Mouse (Mus musculus): ENCODE results near the gene Smarcb1. TPM values are rescaled to one million over a fixed set of nuclear protein-coding genes. Genes with fewer than 3 reads are reported as not detected.

The Smarcb1 gene
- polyA plus RNA-seq, 1 experiment from 2014 or later: 185 TPM

- ATAC-seq (ENCODE audit: insufficient number of reproducible peaks, low FRiP score, low TSS enrichment, low read depth): no peak
- no peaks in the 10 kb centered on the region for H3K36me3 ChIP-seq
- H3K4me3 ChIP-seq: no peak overlapping the region
- no peaks in the 10 kb centered on the region for H3K9me3 ChIP-seq
- WGBS: 76% methylated on average over 9 of the region's 9 CpGs
- no peak overlapping the region for H3K9ac ChIP-seq
- peaks cover 13% of the 10 kb centered on the region for H3K27me3 ChIP-seq
- H3K4me2 ChIP-seq: no peak overlapping the region
- H3K27ac ChIP-seq: no peak overlapping the region
- H3K4me1 ChIP-seq: peaks cover under 1% of the 10 kb centered on the region
Measured at GRCm38 (mm10) chr10:75941042-75941824, 19.8 kb upstream of the Smarcb1 start.

DNA sequence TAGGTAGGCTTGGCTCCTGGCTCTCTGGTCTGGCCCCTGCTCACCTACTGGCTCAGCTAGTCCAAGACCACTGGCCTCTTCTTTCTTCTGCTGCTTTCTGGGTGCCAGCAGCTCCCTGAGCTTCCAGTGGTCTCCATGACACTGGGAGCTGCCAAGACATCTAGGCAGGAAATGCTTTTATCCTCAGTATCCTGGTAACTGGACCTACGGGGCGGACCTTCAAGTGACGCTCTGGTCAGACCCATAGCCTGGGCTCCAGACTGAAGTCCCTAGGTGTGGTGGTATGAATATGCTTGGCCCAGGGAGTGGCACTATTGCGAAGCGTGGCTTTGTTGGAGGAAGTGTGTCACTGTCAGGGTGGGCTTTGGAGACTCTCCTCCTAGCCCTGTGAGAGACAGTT is 19.1 kb upstream of the Smarcb1 start, which contains the start of gene Gm867:
Gene Gm867 (minus strand): TSS at position 153 of the 400 bp plus-strand sequence.
- peaks cover 7% of the 10 kb centered on the region for H3K4me1 ChIP-seq
- no peaks in the 10 kb centered on the region for H3K9me3 ChIP-seq
- no peak within 1 kb of the TSS for H3K9ac ChIP-seq
- 76% methylated on average over 5 of the region's 5 CpGs for WGBS
- ATAC-seq (ENCODE audit: insufficient number of reproducible peaks, low FRiP score, low TSS enrichment, low read depth): no peak
- H3K27me3 ChIP-seq: peaks cover 20% of the 10 kb centered on the region
- H3K4me2 ChIP-seq: no peak within 1 kb of the TSS
- H3K4me3 ChIP-seq: no peak within 1 kb of the TSS
- H3K36me3 ChIP-seq: no peaks in the 10 kb centered on the region
- no peak within 1 kb of the TSS for H3K27ac ChIP-seq

DNA sequence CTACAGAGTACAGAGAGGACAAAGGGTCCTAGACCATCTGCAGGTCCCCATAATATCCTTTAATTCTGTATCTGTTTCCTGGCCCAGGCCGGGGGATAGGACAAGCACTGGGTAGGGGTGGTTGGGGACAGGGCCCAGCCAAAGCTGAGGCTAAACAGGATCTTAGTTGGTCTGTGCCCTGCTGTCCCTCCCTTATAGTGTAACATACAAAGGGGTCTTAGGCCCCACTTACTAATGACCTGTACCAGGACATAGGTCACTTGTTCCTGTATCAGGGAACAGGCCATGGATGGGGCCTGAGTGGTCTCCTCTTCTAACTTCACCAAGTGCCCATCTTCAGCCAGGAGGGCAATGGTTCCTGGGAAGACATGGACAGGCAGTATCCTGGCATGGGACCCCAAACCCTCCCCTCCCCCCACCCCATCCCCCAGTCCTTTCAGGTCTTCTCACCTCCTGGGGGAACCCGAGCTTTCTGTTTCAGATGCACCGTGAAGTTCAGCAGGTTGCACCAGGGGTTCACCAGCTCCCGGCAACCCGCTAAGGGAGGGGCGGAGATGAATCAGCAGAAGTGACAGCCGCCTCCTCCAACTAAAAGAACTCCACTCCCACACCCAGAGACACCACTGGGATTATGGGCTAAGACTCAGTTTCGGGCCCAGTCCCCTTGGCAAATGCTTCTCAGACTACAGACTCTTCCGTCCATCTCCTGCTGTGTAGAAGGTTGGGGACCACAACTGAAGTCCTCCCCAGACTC is 18.2 kb upstream of the Smarcb1 start:
- Histone ChIP-seq H3K9ac (no peak overlapping the region), H3K36me3 (no peaks in the 10 kb centered on the region), H3K27ac (no peak overlapping the region), H3K4me1 (peaks cover 10% of the 10 kb centered on the region), H3K27me3 (peaks cover 21% of the 10 kb centered on the region), H3K4me3 (no peak overlapping the region), H3K4me2 (no peak overlapping the region), H3K9me3 (no peaks in the 10 kb centered on the region)
- WGBS: 51% methylated on average over 9 of the region's 9 CpGs
- ATAC-seq (ENCODE audit: insufficient number of reproducible peaks, low FRiP score, low TSS enrichment, low read depth): no peak

- H3K4me2 ChIP-seq: no peak overlapping the region
- peaks cover 21% of the 10 kb centered on the region for H3K27me3 ChIP-seq
- H3K36me3 ChIP-seq: no peaks in the 10 kb centered on the region
- no peak overlapping the region for H3K4me3 ChIP-seq
- no peak overlapping the region for H3K27ac ChIP-seq
- WGBS: 63% methylated on average over 10 of the region's 10 CpGs
- no peak for ATAC-seq (ENCODE audit: insufficient number of reproducible peaks, low FRiP score, low TSS enrichment, low read depth)
- H3K9ac ChIP-seq: no peak overlapping the region
- H3K9me3 ChIP-seq: no peaks in the 10 kb centered on the region
- peaks cover 11% of the 10 kb centered on the region for H3K4me1 ChIP-seq
Measured at GRCm38 (mm10) chr10:75937851-75938643, 16.6 kb upstream of the Smarcb1 start.

- H3K4me2 ChIP-seq: no peak overlapping the region
- H3K36me3 ChIP-seq: no peaks in the 10 kb centered on the region
- H3K9ac ChIP-seq: no peak overlapping the region
- no peaks in the 10 kb centered on the region for H3K9me3 ChIP-seq
- WGBS: 45% methylated on average over 18 of the region's 18 CpGs
- H3K4me1 ChIP-seq: peaks cover 19% of the 10 kb centered on the region
- ATAC-seq (ENCODE audit: insufficient number of reproducible peaks, low FRiP score, low TSS enrichment, low read depth): no peak
- peaks cover 21% of the 10 kb centered on the region for H3K27me3 ChIP-seq
- no peak overlapping the region for H3K4me3 ChIP-seq
- no peak overlapping the region for H3K27ac ChIP-seq
Measured at GRCm38 (mm10) chr10:75936909-75937667, 15.7 kb upstream of the Smarcb1 start.

- WGBS: 2% methylated on average over 48 of the region's 51 CpGs
- ATAC-seq (ENCODE audit: insufficient number of reproducible peaks, low FRiP score, low TSS enrichment, low read depth): peak; percentile 40; the same call in 1 of the 2 replicates
- Histone ChIP-seq H3K9ac (no peak within 1 kb of the TSS), H3K27ac (no peak within 1 kb of the TSS), H3K27me3 (peaks cover 21% of the 10 kb centered on the region), H3K9me3 (no peaks in the 10 kb centered on the region), H3K4me1 (peaks cover 30% of the 10 kb centered on the region), H3K4me2 (peak within 1 kb of the TSS; percentile 89), H3K36me3 (no peaks in the 10 kb centered on the region), H3K4me3 (peak within 1 kb of the TSS; percentile 48)
Measured at GRCm38 (mm10) chr10:75935680-75936541, 14.5 kb upstream of the Smarcb1 start, which contains the start of gene Mmp11. TSS of gene Mmp11 (minus strand) at chr10:75936496.

DNA sequence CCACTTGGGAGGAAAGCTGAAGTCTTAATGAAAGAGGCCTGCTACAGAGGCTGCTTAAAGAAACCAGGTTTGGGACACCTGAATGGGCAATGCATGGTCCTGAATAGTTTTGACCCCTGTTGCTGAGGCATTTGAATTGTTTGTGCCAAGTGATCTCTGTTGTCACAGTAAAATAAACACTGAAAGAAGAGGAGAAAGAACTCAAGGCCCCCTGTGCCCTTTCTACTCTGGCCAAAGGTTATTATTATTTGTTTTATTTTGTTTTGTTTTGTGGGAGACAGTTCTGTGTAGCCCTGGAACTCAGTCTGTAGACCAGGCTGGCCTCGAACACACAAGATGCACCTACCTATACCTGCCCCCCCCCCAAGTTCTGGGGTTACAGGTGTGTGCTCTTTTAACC is 13.6 kb upstream of the Smarcb1 start:
- no peak overlapping the region; the same call in 1 of the 2 replicates for H3K4me3 ChIP-seq
- no peak overlapping the region for H3K9ac ChIP-seq
- 75% methylated on average over 1 of the region's 1 CpGs for WGBS
- H3K27me3 ChIP-seq: peaks cover 21% of the 10 kb centered on the region
- H3K27ac ChIP-seq: no peak overlapping the region
- no peak for ATAC-seq (ENCODE audit: insufficient number of reproducible peaks, low FRiP score, low TSS enrichment, low read depth)
- H3K36me3 ChIP-seq: no peaks in the 10 kb centered on the region
- H3K4me1 ChIP-seq: peaks cover 40% of the 10 kb centered on the region
- H3K4me2 ChIP-seq: no peak overlapping the region
- no peaks in the 10 kb centered on the region for H3K9me3 ChIP-seq

- Histone ChIP-seq H3K27ac (peak within 1 kb of the TSS; percentile 89), H3K4me3 (peak within 1 kb of the TSS; percentile 66), H3K4me2 (peak within 1 kb of the TSS; percentile 91), H3K9me3 (no peaks in the 10 kb centered on the region), H3K4me1 (peaks cover 45% of the 10 kb centered on the region), H3K9ac (peak within 1 kb of the TSS; percentile 89), H3K27me3 (peaks cover 21% of the 10 kb centered on the region), H3K36me3 (peaks cover 4% of the 10 kb centered on the region)
- no peak for ATAC-seq (ENCODE audit: insufficient number of reproducible peaks, low FRiP score, low TSS enrichment, low read depth)
- WGBS: 37% methylated on average over 6 of the region's 6 CpGs
Measured at GRCm38 (mm10) chr10:75932891-75933290, 11.5 kb upstream of the Smarcb1 start, which contains the start of gene Chchd10. TSS of gene Chchd10 (plus strand) at chr10:75933130.

DNA sequence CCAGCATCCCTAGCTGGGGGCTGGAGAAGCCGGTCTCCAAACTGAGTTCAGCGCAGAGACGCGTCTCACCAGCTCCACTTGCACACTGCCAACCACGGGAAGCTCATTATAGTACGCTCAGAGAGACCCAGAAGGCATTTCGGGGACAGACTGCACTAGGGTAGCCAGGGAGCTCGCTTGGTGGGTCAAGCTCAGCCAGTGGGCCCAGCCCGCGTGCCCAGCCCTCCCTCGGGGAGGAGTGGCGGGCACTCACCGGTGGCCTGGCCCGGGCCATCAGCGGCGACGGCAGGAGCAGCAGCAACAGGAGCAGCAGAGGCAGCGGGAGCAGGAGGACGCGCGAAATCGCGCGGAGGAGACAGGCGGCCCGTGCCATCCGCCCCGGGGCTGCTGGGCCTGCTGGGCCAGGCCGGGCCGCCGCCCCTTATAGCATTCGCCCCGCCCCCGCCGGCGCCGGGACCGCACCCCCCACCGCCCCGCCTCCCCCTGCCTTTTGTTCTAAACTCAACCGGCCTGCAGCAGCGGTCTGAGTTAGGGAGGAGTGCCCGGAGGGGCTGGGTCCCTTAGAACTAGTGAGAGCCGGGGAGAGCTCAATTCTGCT is 10.8 kb upstream of the Smarcb1 start:
- Histone ChIP-seq H3K4me1 (peaks cover 45% of the 10 kb centered on the region), H3K9ac (peak overlapping the region; percentile 89), H3K4me2 (peak overlapping the region; percentile 91), H3K36me3 (peaks cover 11% of the 10 kb centered on the region), H3K27ac (peak overlapping the region; percentile 89), H3K27me3 (peaks cover 17% of the 10 kb centered on the region), H3K9me3 (no peaks in the 10 kb centered on the region), H3K4me3 (peak overlapping the region; percentile 66)
- peak; percentile 71 for ATAC-seq (ENCODE audit: insufficient number of reproducible peaks, low FRiP score, low TSS enrichment, low read depth)
- under 1% methylated on average over 43 of the region's 44 CpGs for WGBS

DNA sequence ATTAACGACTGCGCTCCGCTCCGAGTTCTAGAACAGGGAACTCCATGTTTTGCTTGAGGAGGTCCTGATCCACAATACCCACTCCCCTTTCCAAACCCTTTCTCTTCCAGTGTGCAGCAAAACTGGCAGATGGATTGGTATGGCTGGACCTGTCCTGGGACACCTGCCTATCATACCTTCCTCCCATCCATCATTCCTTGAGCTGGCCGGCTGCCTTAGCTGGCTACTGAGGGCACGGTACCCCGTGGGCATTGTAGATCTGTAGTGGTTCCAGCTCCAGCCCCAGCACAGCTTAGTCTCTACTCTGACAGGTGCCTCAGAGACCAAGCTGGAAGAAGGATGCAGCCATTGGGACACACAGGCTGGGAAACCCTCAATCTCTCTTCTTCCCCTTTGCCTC is 9.9 kb upstream of the Smarcb1 start:
- Histone ChIP-seq H3K9ac (0 out of 2 replicates have a peak overlapping the region, but pooled peaks have one; percentile 28), H3K4me3 (peak overlapping the region; percentile 66), H3K27ac (peak overlapping the region; percentile 89; the same call in 1 of the 2 replicates), H3K27me3 (peaks cover 9% of the 10 kb centered on the region), H3K9me3 (no peaks in the 10 kb centered on the region), H3K36me3 (peaks cover 20% of the 10 kb centered on the region), H3K4me2 (peak overlapping the region; percentile 91), H3K4me1 (peaks cover 45% of the 10 kb centered on the region)
- 6% methylated on average over 7 of the region's 7 CpGs for WGBS
- ATAC-seq (ENCODE audit: insufficient number of reproducible peaks, low FRiP score, low TSS enrichment, low read depth): no peak
